In genomic region chr9:101909491-101909890, GRCm38 (mm10) we compare ENCODE assay signal across 36 mouse cellular contexts. TPM values are rescaled to one million over a fixed set of nuclear protein-coding genes. Genes with fewer than 3 reads are reported as not detected.
DNase-seq lines count a peak whose midpoint lies in the region; ATAC-seq and TF ChIP-seq lines count a peak whose summit lies in the region.
"Had no signal": no experiment of that assay in that cellular context is flagged by ENCODE, and none has a peak within 500 bp of the region (broad histone marks: within the 10 kb centered on the region; RNA-seq: fewer than 3 reads in every experiment).

No protein-coding gene starts in this region.

- 92% methylated on average over 4 of the region's 4 CpGs for WGBS in forebrain, embryonic 10.5 days
- WGBS in forebrain, embryonic 12.5 days: 80% methylated on average over 4 of the region's 4 CpGs
- 74% methylated on average over 4 of the region's 4 CpGs for WGBS in forebrain, postnatal 0 days
- 68% methylated on average over 4 of the region's 4 CpGs for WGBS in midbrain, embryonic 14.5 days

- no peak for DNase-seq in forebrain, embryonic 10.5 days (ENCODE audit: extremely low spot score, low spot score)
- no peak for DNase-seq in forebrain, postnatal 0 days
- no peak for DNase-seq in midbrain, embryonic 14.5 days
- DNase-seq in lung, postnatal 25 days (ENCODE audit: low spot score): no peak
- DNase-seq in embryo, embryonic 10 days (ENCODE audit: low spot score): no peak
- DNase-seq in kidney, adult 8-10 months: no peak
- DNase-seq: adrenal gland, postnatal 25 days; cerebellum, adult 11-12 months; cerebellum, postnatal 10 days; gastrocnemius, postnatal 25 days; heart, adult 2 months; heart, postnatal 10 days; kidney, postnatal 25 days; lung, postnatal 14 days; right cerebral cortex, postnatal 25 days; thymus, adult 18-20 months; thymus, postnatal 36 days had no signal

- no peak overlapping the region for H3K9ac ChIP-seq in forebrain, embryonic 12.5 days
- no peak overlapping the region for H3K9ac ChIP-seq in forebrain, postnatal 0 days
- H3K9ac ChIP-seq in midbrain, embryonic 14.5 days (replicated peaks; ENCODE audit: low read length): no peak overlapping the region
- H3K9ac ChIP-seq: heart, embryonic 13.5 days; kidney, embryonic 15.5 days; limb, embryonic 12.5 days; liver, embryonic 15.5 days; lung, embryonic 14.5 days; neural tube, embryonic 13.5 days had no signal

- no peak overlapping the region for H3K4me3 ChIP-seq in forebrain, embryonic 10.5 days
- H3K4me3 ChIP-seq in forebrain, embryonic 12.5 days (replicated peaks): no peak overlapping the region
- no peak overlapping the region for H3K4me3 ChIP-seq in forebrain, postnatal 0 days (ENCODE audit: low read depth, low read length)
- H3K4me3 ChIP-seq in midbrain, embryonic 14.5 days (replicated peaks; ENCODE audit: low read depth, low read length): no peak overlapping the region
- H3K4me3 ChIP-seq: erythroblast, embryonic 14.5 days; heart, adult 2 months; heart, embryonic 13.5 days; kidney, embryonic 15.5 days; left cerebral cortex, adult 2 months; limb, embryonic 12.5 days; liver, embryonic 15.5 days; neural tube, embryonic 13.5 days had no signal

- peaks cover 31% of the 10 kb centered on the region for H3K4me1 ChIP-seq in forebrain, embryonic 10.5 days
- H3K4me1 ChIP-seq in forebrain, embryonic 12.5 days: peaks cover 39% of the 10 kb centered on the region
- peaks cover 12% of the 10 kb centered on the region for H3K4me1 ChIP-seq in forebrain, postnatal 0 days (ENCODE audit: insufficient read depth)
- peaks cover 38% of the 10 kb centered on the region for H3K4me1 ChIP-seq in midbrain, embryonic 14.5 days (ENCODE audit: control insufficient read depth, insufficient read depth, low read length)
- H3K4me1 ChIP-seq: kidney, embryonic 15.5 days; liver, embryonic 15.5 days had no signal

- no peaks in the 10 kb centered on the region for H3K36me3 ChIP-seq in forebrain, embryonic 10.5 days (replicated peaks)
- no peaks in the 10 kb centered on the region for H3K36me3 ChIP-seq in forebrain, embryonic 12.5 days (replicated peaks)
- H3K36me3 ChIP-seq in forebrain, postnatal 0 days (ENCODE audit: insufficient read depth): no peaks in the 10 kb centered on the region
- H3K36me3 ChIP-seq in midbrain, embryonic 14.5 days (ENCODE audit: control insufficient read depth, insufficient read depth, low read length): no peaks in the 10 kb centered on the region
- H3K36me3 ChIP-seq: heart, embryonic 13.5 days; kidney, embryonic 15.5 days; limb, embryonic 12.5 days; liver, embryonic 15.5 days; neural tube, embryonic 13.5 days had no signal

- peak overlapping the region; percentile 78 for H3K27ac ChIP-seq in forebrain, embryonic 10.5 days
- H3K27ac ChIP-seq in forebrain, embryonic 12.5 days: peak overlapping the region; percentile 33; the same call in 1 of the 2 replicates
- H3K27ac ChIP-seq in forebrain, postnatal 0 days (ENCODE audit: low read depth, low read length): peak overlapping the region; percentile 9; the same call in 1 of the 2 replicates
- H3K27ac ChIP-seq in midbrain, embryonic 14.5 days (replicated peaks; ENCODE audit: low read depth, low read length): peak overlapping the region; percentile 75
- H3K27ac ChIP-seq: heart, adult 2 months; heart, embryonic 13.5 days; kidney, embryonic 15.5 days; left cerebral cortex, adult 2 months; limb, embryonic 12.5 days; liver, embryonic 15.5 days; neural tube, embryonic 13.5 days had no signal

- H3K27me3 ChIP-seq in forebrain, embryonic 10.5 days (ENCODE audit: poor library complexity, severe bottlenecking): no peaks in the 10 kb centered on the region
- H3K27me3 ChIP-seq in forebrain, embryonic 12.5 days: no peaks in the 10 kb centered on the region
- no peaks in the 10 kb centered on the region for H3K27me3 ChIP-seq in forebrain, postnatal 0 days (ENCODE audit: insufficient read depth, low read length)
- H3K27me3 ChIP-seq in midbrain, embryonic 14.5 days (ENCODE audit: control insufficient read depth, insufficient read depth, low read length): no peaks in the 10 kb centered on the region
- H3K27me3 ChIP-seq: heart, embryonic 13.5 days; kidney, embryonic 15.5 days; limb, embryonic 12.5 days; liver, embryonic 15.5 days; neural tube, embryonic 13.5 days had no signal

- no peaks in the 10 kb centered on the region for H3K9me3 ChIP-seq in forebrain, embryonic 10.5 days
- H3K9me3 ChIP-seq in forebrain, embryonic 12.5 days: no peaks in the 10 kb centered on the region
- H3K9me3 ChIP-seq in forebrain, postnatal 0 days (ENCODE audit: low read length): no peaks in the 10 kb centered on the region
- no peaks in the 10 kb centered on the region for H3K9me3 ChIP-seq in midbrain, embryonic 14.5 days (ENCODE audit: control insufficient read depth, low read length)
- H3K9me3 ChIP-seq: heart, embryonic 13.5 days; kidney, embryonic 15.5 days; limb, embryonic 12.5 days; liver, embryonic 15.5 days; neural tube, embryonic 13.5 days had no signal

- no peak for ATAC-seq in forebrain, embryonic 12.5 days (ENCODE audit: low FRiP score)
- no peak for ATAC-seq in forebrain, postnatal 0 days
- ATAC-seq in midbrain, embryonic 14.5 days (ENCODE audit: low FRiP score, low TSS enrichment): no peak
- ATAC-seq: CD4-positive, CD25-positive, alpha-beta regulatory T cell, adult 4 months; intestine, postnatal 0 days had no signal

- TF ChIP-seq CTCF in forebrain, postnatal 0 days (IDR thresholded peaks at IDR 0.05; ENCODE audit: low read depth): no peak

- H3K4me2 ChIP-seq in forebrain, embryonic 12.5 days: no peak overlapping the region
- H3K4me2 ChIP-seq in forebrain, postnatal 0 days (ENCODE audit: low read depth): no peak overlapping the region
- no peak overlapping the region for H3K4me2 ChIP-seq in midbrain, embryonic 14.5 days (ENCODE audit: low read length)
- H3K4me2 ChIP-seq: heart, embryonic 13.5 days; kidney, embryonic 15.5 days; limb, embryonic 12.5 days; liver, embryonic 15.5 days; lung, embryonic 14.5 days; neural tube, embryonic 13.5 days had no signal

RNA-seq across cellular contexts. Expression of gene 9630041A04Rik, which starts 47.9 kb away (rescaled TPM):
- not detected in 2 replicates for polyA plus RNA-seq in forebrain, embryonic 10.5 days (2016; fragmentation: Nextera tagmentation; extraction: Ambion mirVana)
- 0.20 TPM in 1 of 2 replicates, not detected in the other for polyA plus RNA-seq in forebrain, embryonic 12.5 days (2016; fragmentation: Nextera tagmentation; extraction: Ambion mirVana)
- not detected in 2 replicates for total RNA-seq in forebrain, postnatal 0 days (2014; rRNA removed)
- 0.29 TPM in 1 of 2 replicates, not detected in the other for polyA plus RNA-seq in forebrain, postnatal 0 days (2015; fragmentation: Nextera tagmentation; extraction: Ambion mirVana)
- polyA plus RNA-seq in midbrain, embryonic 14.5 days (2014; fragmentation: Nextera tagmentation; extraction: Ambion mirVana): 0.42 and 0.69 TPM in 2 replicates
- total RNA-seq: adrenal gland, postnatal 25 days; common myeloid progenitor, adult 5-6 weeks; gastrocnemius, postnatal 25 days; heart, adult 2 months; heart, postnatal 10 days; layer of hippocampus, adult 18-20 months; layer of hippocampus, postnatal 14 days; left cerebral cortex, adult 2 months; left cerebral cortex, postnatal 25 days; liver, adult 2 months; megakaryocyte progenitor cell, adult 5-6 weeks had no signal
- polyA plus RNA-seq: CD4-positive, CD25-positive, alpha-beta regulatory T cell, adult 4 months; embryonic facial prominence, embryonic 14.5 days; erythroblast, embryonic 14.5 days; heart, adult 2 months; heart, embryonic 13.5 days; intestine, postnatal 0 days; kidney, embryonic 15.5 days; limb, embryonic 12.5 days; liver, adult 2 months; liver, embryonic 15.5 days; stomach, embryonic 16.5 days had no signal

Comparison
In these comparisons a context has a peak if more than half of its experiments do, and no peak if none do; other contexts are left out.
1. H3K27ac ChIP-seq: peak in every context shown above with its lines; median percentile 78 in forebrain, embryonic 10.5 days; 75 in midbrain, embryonic 14.5 days; 33 in forebrain, embryonic 12.5 days; 9 in forebrain, postnatal 0 days.